Mouse (Mus musculus) small intestine, adult 2 months (tissue): Measurements from ENCODE around the gene Rap1gds1.

Experiments
- CTCF ChIP-seq: fragments of 200-500 bp; IDR thresholded peaks from 2 replicates; pipeline ENCODE4 v1.5.1; 2012; ENCODE audit warnings: low read depth, mild to moderate bottlenecking, control low read depth, inconsistent platforms, low read length, moderate library complexity, mixed read lengths; ENCODE audit not compliant: insufficient replicate concordance, insufficient read length; ENCODE audit errors: extremely low read depth
- POLR2A ChIP-seq: fragments of 200-500 bp; IDR thresholded peaks from 2 replicates; pipeline ENCODE4 v1.6.1; 2012; ENCODE audit warnings: low read depth, mild to moderate bottlenecking, control low read depth, inconsistent platforms, low read length, moderate library complexity

DNA sequence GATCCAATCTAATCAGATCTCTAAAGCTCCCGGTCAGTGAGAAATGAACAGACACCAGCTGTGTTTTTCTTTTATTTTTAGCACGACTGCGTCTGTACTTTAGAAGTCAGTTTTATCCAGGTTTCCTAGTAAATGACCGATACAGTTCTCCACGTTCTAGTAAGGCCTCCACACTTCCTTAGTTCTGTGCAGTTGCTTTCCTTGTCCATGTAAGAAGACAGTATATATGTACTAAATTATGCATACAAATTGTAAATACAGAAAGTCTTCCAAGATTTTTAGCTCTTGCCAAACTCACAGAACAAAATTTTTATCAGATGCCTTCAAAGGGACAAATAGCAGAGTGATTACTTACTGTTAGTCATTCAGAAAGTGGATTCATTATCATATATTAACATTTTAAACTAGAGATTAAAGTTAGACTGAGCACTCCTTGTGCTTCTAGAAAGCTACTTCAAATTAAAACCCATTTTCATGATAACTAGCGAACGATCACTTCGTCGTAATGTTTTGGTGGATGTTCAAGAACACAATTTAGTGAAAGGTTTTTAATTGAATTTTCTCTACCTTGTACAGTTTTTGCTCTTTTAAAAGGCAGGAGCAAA, 41.8 kb upstream of the Rap1gds1 start:
- TF ChIP-seq POLR2A (no peak), CTCF (no peak)
